Mouse (Mus musculus): ENCODE data around the gene Epc2.

- TF ChIP-seq CHD2 (IDR thresholded peaks at IDR 0.05; ENCODE audit: low read depth, low read length) (no peak), ZC3H11A (IDR thresholded peaks at IDR 0.05; ENCODE audit: borderline replicate concordance, low read depth, low read length) (no peak), MAFK (IDR thresholded peaks at IDR 0.05; ENCODE audit: insufficient read depth, low read depth, low read length) (no peak)
These were observed 50.1 kb downstream of the Epc2 start for GRCm38 (mm10) chr2:49501435-49501834.

All from ES-E14 (cell line).